Mouse (Mus musculus) thymus, adult 2 months (tissue): ENCODE results near the gene Rab33b.
A peak's percentile ranks its signal among the peaks of the same experiment; 100 is the strongest.

Experiments used
- CTCF ChIP-seq: fragments of 200-500 bp; IDR thresholded peaks from 2 replicates; pipeline ENCODE4 v1.5.1; 2012; ENCODE audit warnings: mild to moderate bottlenecking, control low read depth, low read length, moderate library complexity, borderline replicate concordance; ENCODE audit not compliant: control insufficient read depth, poor library complexity, insufficient read depth; ENCODE audit errors: extremely low read depth
- POLR2A ChIP-seq: fragments of 200-500 bp; IDR thresholded peaks from 2 replicates; pipeline ENCODE4 v1.6.1; 2012; ENCODE audit warnings: mild to moderate bottlenecking, low read length, control low read depth, moderate library complexity; ENCODE audit not compliant: control insufficient read depth, poor library complexity, insufficient read depth; ENCODE audit errors: extremely low read depth

GRCm38 (mm10) chr3:51510903-51511302, 27.2 kb downstream of the Rab33b start:
- TF ChIP-seq CTCF (peak; percentile 26; the same call in 1 of the 2 replicates), POLR2A (no peak)
